Mouse (Mus musculus) cerebellum, adult 2 months (tissue): ENCODE data around the gene Zfp275. TPM values are rescaled to one million over a fixed set of nuclear protein-coding genes. Genes with fewer than 3 reads are reported as not detected.
"Not testable (repeated sequence)": the region's sequence is repeated elsewhere in the genome, so short reads cannot be mapped to it uniquely, and the experiment has no call there.

Experiments used
- DNase-seq, 2 experiments: peaks; one replicate each; pipeline ENCODE4 v3.0.0; 2021
- H3K27ac ChIP-seq: fragments of 200-500 bp; 2 replicates; pipeline ENCODE4 v1.5.1; 2012; ENCODE audit warnings: low read length, control low read depth, inconsistent platforms; ENCODE audit not compliant: insufficient read depth
- H3K27me3 ChIP-seq: fragments of 200-500 bp; 2 replicates; pipeline ENCODE4 v1.6.1; 2012; ENCODE audit warnings: inconsistent platforms, mild to moderate bottlenecking, low read length, moderate library complexity; ENCODE audit not compliant: control insufficient read depth, insufficient read depth
- H3K4me1 ChIP-seq: fragments of 200-500 bp; 2 replicates; pipeline ENCODE4 v1.6.1; 2011; ENCODE audit warnings: low read length; ENCODE audit not compliant: control insufficient read depth, insufficient read depth
- H3K4me3 ChIP-seq: fragments of 200-500 bp; replicated peaks from 2 replicates; pipeline ENCODE3; 2011; ENCODE audit warnings: mild to moderate bottlenecking, low read depth, low read length, control low read depth; ENCODE audit not compliant: insufficient read depth
- CTCF ChIP-seq: fragments of 200-500 bp; IDR thresholded peaks from 2 replicates; pipeline ENCODE4 v1.5.1; 2011; ENCODE audit warnings: low read depth, mild to moderate bottlenecking, control low read depth, low read length, moderate library complexity, borderline replicate concordance; ENCODE audit not compliant: insufficient read depth
- POLR2A ChIP-seq: fragments of 200-500 bp; IDR thresholded peaks from 2 replicates; pipeline ENCODE4 v1.6.1; 2011; ENCODE audit warnings: low read length, control low read depth, borderline replicate concordance; ENCODE audit not compliant: insufficient read depth
- WGBS: fragments of 180-500 bp; shearing (Covaris S2); methylation state at CpG from one replicate; pipeline ENCODE4 v1.1.7; 2018; 5-methylcytosine and 5-hydroxymethylcytosine counted together
- polyA plus RNA-seq: library from polyadenylated mRNA; depleted of rRNA; stranded (reverse); fragments of >200 nt; gene quantifications from 2 replicates; pipeline ENCODE4 v1.2.3, GENCODE M21; 2012; rRNA removed

The Zfp275 gene
- polyA plus RNA-seq, result 20.1 and 20.6 TPM in 2 replicates

- H3K27me3 ChIP-seq, result no peaks in the 10 kb centered on the region
- DNase-seq, result peak; percentile 78 to 79
- no peak for TF ChIP-seq POLR2A
- no peak for TF ChIP-seq CTCF
- 3% methylated on average over 34 of the region's 37 CpGs for WGBS
- peak within 1 kb of the TSS; percentile 75 for H3K27ac ChIP-seq
- H3K4me3 ChIP-seq, result peak within 1 kb of the TSS; percentile 100
- no peaks in the 10 kb centered on the region; the same call in 1 of the 2 replicates for H3K4me1 ChIP-seq
These were observed at the start of gene Zfp275 for GRCm38 (mm10) chrX:73342483-73342895. Zfp275 (plus strand) TSS chrX:73342621.

- not testable (repeated sequence) for H3K4me1 ChIP-seq, H3K27me3 ChIP-seq, DNase-seq, H3K27ac ChIP-seq, H3K4me3 ChIP-seq
- WGBS, result 87% methylated on average over 13 of the region's 17 CpGs
These were observed 49.5 kb upstream of the Zfp275 start, which contains the start of the genes Xlr5a and Xlr5c for GRCm38 (mm10) chrX:73292876-73293275. Xlr5a (minus strand) TSS chrX:73292976. Xlr5c (minus strand) TSS chrX:73292976.

DNA sequence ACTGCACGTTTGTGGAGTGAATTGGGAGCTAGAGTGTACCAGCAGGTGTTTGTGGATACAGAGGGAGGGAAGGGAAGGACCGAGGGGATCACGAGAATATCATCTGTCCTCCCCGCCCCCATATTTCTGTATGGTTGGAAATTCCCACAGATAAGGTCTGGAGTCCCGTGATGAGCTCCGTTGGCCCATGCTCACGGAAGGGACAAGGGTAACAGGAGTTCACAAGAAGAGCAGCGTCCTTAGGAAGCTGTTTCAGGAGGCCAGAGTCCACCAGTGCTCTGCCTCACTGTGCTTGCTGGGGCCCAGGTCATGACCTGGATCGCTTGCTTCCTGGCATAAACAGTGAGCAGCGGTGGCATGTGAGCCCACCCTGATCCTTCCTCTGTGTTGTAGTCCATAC lies 46.7 kb upstream of the Zfp275 start:
- not testable (repeated sequence) for H3K27ac ChIP-seq, DNase-seq, H3K27me3 ChIP-seq, H3K4me1 ChIP-seq, H3K4me3 ChIP-seq
- 70% methylated on average over 9 of the region's 10 CpGs for WGBS

GRCm38 (mm10) chrX:73312522-73312921 lies 29.9 kb upstream of the Zfp275 start:
- no peaks in the 10 kb centered on the region for H3K4me1 ChIP-seq
- no peak overlapping the region for H3K27ac ChIP-seq
- 35% methylated on average over 3 of the region's 3 CpGs for WGBS
- no peak overlapping the region for H3K4me3 ChIP-seq
- H3K27me3 ChIP-seq, result no peaks in the 10 kb centered on the region
- TF ChIP-seq POLR2A (no peak), CTCF (no peak)
- peak; percentile 15 to 19 for DNase-seq

GRCm38 (mm10) chrX:73321029-73321428 lies 21.4 kb upstream of the Zfp275 start:
- WGBS, result 44% methylated on average over 3 of the region's 3 CpGs
- DNase-seq, result no peak
- TF ChIP-seq CTCF, result no peak
- TF ChIP-seq POLR2A, result no peak

DNA sequence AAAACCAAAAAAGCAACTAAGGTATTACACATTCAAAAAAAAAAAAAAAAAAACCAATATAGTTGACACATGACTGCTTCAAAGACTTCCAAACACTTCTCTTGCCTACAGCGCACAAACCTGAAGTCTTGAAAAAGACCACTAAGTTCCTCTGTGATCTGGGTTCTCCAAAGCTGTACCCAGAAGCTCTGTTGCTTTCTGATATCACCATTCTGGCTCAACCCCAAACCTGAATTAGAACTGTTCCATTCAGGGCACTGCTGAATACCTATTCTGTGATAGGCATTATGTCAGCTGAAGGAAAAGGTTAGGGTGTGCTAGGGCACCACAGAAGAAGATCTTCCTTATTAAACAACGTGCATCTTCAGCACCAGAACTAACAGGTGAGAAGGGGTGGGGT lies 15.2 kb upstream of the Zfp275 start:
- Histone ChIP-seq H3K4me1 (no peaks in the 10 kb centered on the region), H3K27ac (no peak overlapping the region), H3K27me3 (no peaks in the 10 kb centered on the region), H3K4me3 (no peak overlapping the region)
- no peak for DNase-seq
- 77% methylated on average over 2 of the region's 2 CpGs for WGBS
- TF ChIP-seq CTCF, result no peak
- no peak for TF ChIP-seq POLR2A

More at GRCm38 (mm10) chrX:73321029-73321428, 21.4 kb upstream of the Zfp275 start:
- no peak overlapping the region for H3K4me3 ChIP-seq
- no peaks in the 10 kb centered on the region for H3K4me1 ChIP-seq
- H3K27ac ChIP-seq, result no peak overlapping the region
- H3K27me3 ChIP-seq, result no peaks in the 10 kb centered on the region

- Histone ChIP-seq H3K27me3 (no peaks in the 10 kb centered on the region), H3K4me3 (no peak overlapping the region), H3K27ac (no peak overlapping the region), H3K4me1 (no peaks in the 10 kb centered on the region)
- TF ChIP-seq POLR2A (no peak), CTCF (no peak)
- no peak for DNase-seq
These were observed 8.9 kb upstream of the Zfp275 start for GRCm38 (mm10) chrX:73333548-73333947.

- H3K4me1 ChIP-seq, result no peaks in the 10 kb centered on the region
- DNase-seq, result no peak
- H3K27me3 ChIP-seq, result no peaks in the 10 kb centered on the region
- no peak for TF ChIP-seq CTCF
- WGBS, result 90% methylated on average over 4 of the region's 4 CpGs
- no peak within 1 kb of the TSS for H3K4me3 ChIP-seq
- no peak within 1 kb of the TSS for H3K27ac ChIP-seq
These were observed 5.7 kb upstream of the Zfp275 start, which contains the start of gene Gm45015 for GRCm38 (mm10) chrX:73336740-73337139. Gm45015 (minus strand) TSS chrX:73336840.
